Mouse (Mus musculus) heart, embryonic 15.5 days (tissue): ENCODE results near the gene Zrsr1. TPM values are rescaled to one million over a fixed set of nuclear protein-coding genes. Genes with fewer than 3 reads are reported as not detected.

ENCODE experiments used
- ATAC-seq: fragments of 200-750 bp; cut with Nextera tagmentation; replicated peaks from 2 replicates; pipeline ENCODE4 v1.8.0; 2017; ENCODE audit warnings: low read depth, moderate TSS enrichment; ENCODE audit not compliant: insufficient number of reproducible peaks, insufficient read depth, low FRiP score
- H3K27ac ChIP-seq: fragments of 300-500 bp; sonication (generic); 2 replicates; pipeline ENCODE4 v1.5.1; 2015; ENCODE audit warnings: mild to moderate bottlenecking, inconsistent platforms
- H3K27me3 ChIP-seq: fragments of 300-500 bp; sonication (generic); 2 replicates; pipeline ENCODE4 v1.6.1; 2015; ENCODE audit warnings: inconsistent platforms
- H3K36me3 ChIP-seq: fragments of 300-500 bp; sonication (generic); 2 replicates; pipeline ENCODE4 v1.6.1; 2015; ENCODE audit warnings: mild to moderate bottlenecking, inconsistent platforms
- H3K4me1 ChIP-seq: fragments of 300-500 bp; sonication (generic); replicated peaks from 2 replicates; pipeline ENCODE4 v1.6.1; 2015; ENCODE audit warnings: inconsistent platforms
- H3K4me2 ChIP-seq: fragments of 300-500 bp; sonication (generic); 2 replicates; pipeline ENCODE4 v1.6.1; 2015; ENCODE audit warnings: inconsistent platforms, mild to moderate bottlenecking, moderate library complexity
- H3K4me3 ChIP-seq: fragments of 300-500 bp; sonication (generic); 2 replicates; pipeline ENCODE4 v1.5.1; 2015; ENCODE audit warnings: mild to moderate bottlenecking, inconsistent platforms
- H3K9ac ChIP-seq: fragments of 300-500 bp; sonication (generic); 2 replicates; pipeline ENCODE4 v1.6.1; 2015; ENCODE audit warnings: mild to moderate bottlenecking, inconsistent platforms
- H3K9me3 ChIP-seq: fragments of 300-500 bp; sonication (generic); replicated peaks from 2 replicates; pipeline ENCODE4 v1.6.1; 2016; ENCODE audit warnings: inconsistent platforms
- WGBS: fragments of 180-500 bp; shearing (Covaris S2); methylation state at CpG from one replicate; pipeline ENCODE4 v1.1.7; 2015; ENCODE audit warnings: mixed read lengths; 5-methylcytosine and 5-hydroxymethylcytosine counted together
- polyA plus RNA-seq: library from polyadenylated mRNA; unstranded; fragments of >200 nt; fragmentation: Nextera tagmentation; extraction: Ambion mirVana; gene quantifications from 2 replicates; pipeline ENCODE4 v1.2.1, GENCODE M21; 2015

The Zrsr1 gene
- polyA plus RNA-seq, 1 experiment from 2014 or later = 2.7 TPM

DNA sequence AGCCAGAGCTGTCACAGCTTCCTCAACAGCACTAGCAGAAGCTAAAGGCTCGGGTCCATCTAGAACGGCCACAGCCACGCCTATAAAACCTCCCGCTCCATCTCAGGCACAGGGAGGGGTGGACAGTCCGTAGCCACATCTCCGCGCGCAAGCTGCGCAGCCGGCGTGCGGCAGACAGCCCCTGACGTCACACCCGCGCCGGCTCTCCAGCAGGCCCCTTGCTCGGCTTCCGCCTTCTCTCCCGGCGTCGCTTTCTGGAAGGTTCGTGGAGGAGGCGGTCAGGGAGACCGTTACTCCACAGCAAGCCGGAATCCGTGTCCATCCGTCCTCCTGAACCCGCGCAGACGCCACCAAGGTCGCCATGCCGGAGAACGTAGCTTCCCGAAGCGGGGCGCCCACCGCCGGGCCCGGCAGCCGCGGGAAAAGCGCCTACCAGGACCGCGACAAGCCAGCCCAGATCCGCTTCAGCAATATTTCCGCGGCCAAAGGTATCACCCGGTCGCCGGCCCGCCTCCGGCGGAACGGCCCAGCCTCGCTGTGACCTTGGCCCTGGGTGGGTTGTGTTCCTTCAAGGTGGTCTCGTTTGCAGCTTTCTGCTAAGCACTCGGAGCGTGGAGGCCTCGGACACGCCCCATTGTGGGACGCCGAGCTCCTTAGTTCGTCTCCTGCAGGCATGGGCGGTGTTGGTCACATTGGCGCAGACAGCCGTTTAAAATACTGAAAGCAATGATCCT is 18.8 kb downstream of the Zrsr1 start, which contains the start of gene Cct4:
Gene Cct4 (plus strand): TSS at position 127 of the 734 bp plus-strand sequence.
- Histone ChIP-seq H3K36me3 (peaks cover 23% of the 10 kb centered on the region), H3K9me3 (no peaks in the 10 kb centered on the region), H3K4me3 (peak within 1 kb of the TSS; percentile 95), H3K4me1 (peaks cover 12% of the 10 kb centered on the region), H3K27me3 (no peaks in the 10 kb centered on the region), H3K27ac (peak within 1 kb of the TSS; percentile 89), H3K4me2 (peak within 1 kb of the TSS; percentile 88), H3K9ac (peak within 1 kb of the TSS; percentile 92)
- under 1% methylated on average over 66 of the region's 66 CpGs for WGBS
- peak; percentile 98 for ATAC-seq

DNA sequence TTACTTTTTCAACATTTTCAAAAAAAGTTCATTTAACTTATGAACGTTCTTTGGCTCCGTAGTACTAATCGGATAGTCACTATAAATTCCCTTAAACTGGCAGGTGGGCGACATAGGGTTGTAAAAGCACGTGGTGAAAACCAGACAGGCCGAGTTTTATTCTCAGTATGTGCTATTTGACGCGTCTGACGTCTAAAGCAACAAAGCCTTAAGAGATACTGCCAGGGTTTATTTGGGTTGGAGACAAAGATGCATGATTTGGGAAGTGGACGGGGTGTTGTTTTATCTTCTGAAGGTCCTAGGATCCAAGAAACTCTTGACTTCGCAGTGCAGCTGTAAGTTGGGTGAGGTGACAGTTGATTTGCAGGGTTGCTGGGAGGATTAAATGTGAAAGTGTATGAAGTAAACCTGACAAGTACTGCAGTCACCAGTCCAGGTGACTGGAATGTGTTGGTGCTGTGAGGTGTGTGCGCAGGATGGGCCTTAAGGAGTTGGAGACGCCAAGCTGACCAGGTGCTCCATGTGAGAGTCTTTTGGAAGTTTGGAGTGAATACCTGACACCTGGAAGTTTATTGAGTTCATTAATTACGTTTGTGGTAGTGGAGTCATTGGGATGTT is 19.5 kb downstream of the Zrsr1 start:
- Histone ChIP-seq H3K36me3 (peaks cover 29% of the 10 kb centered on the region), H3K4me1 (peaks cover 12% of the 10 kb centered on the region), H3K4me2 (peak overlapping the region; percentile 88), H3K27me3 (no peaks in the 10 kb centered on the region), H3K9ac (peak overlapping the region; percentile 92), H3K9me3 (no peaks in the 10 kb centered on the region), H3K4me3 (peak overlapping the region; percentile 95), H3K27ac (peak overlapping the region; percentile 89; the same call in 1 of the 2 replicates)
- 6% methylated on average over 14 of the region's 14 CpGs for WGBS
- no peak for ATAC-seq

DNA sequence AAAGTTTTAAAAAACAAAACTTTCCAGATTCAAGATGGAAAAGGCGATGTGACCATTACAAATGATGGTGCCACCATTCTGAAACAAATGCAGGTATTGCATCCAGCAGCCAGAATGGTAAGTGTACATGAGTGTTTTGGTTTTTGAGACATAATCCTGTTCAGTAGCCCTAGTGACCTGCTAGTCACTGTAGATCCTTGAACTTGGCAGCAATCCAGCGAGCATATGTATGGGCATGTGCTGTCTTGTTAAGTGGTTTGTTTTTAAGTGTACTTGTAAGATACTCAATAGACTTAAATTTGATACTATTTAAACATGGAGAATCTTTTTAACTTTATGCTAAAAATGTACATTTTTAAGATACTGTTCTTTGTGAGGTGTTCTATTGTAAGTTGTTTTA is 22.5 kb downstream of the Zrsr1 start:
- peaks cover 51% of the 10 kb centered on the region for H3K36me3 ChIP-seq
- 81% methylated on average over 2 of the region's 2 CpGs for WGBS
- H3K27me3 ChIP-seq = no peaks in the 10 kb centered on the region
- H3K4me2 ChIP-seq = no peak overlapping the region
- no peak overlapping the region for H3K27ac ChIP-seq
- H3K9ac ChIP-seq = no peak overlapping the region
- no peak for ATAC-seq
- H3K4me1 ChIP-seq = peaks cover 12% of the 10 kb centered on the region
- no peaks in the 10 kb centered on the region for H3K9me3 ChIP-seq
- no peak overlapping the region for H3K4me3 ChIP-seq

DNA sequence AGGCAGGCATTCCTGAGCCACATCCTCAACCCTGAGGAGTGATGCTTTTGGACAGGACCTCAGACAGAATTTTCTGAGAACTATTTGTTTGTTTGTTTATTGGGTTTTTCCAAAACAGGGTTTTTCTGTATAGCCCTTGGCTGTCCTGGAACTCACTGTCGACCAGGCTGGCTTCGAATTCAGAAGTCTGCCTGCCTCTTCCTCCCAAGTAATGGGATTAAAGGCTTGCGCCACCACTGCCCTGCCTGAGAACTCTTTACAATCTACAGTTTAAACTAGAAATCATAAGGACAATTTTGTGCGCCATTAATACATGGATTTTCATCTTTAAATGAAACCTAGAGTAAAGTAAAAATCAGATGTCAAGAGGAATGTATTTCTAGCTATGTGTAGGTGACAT is 23.7 kb downstream of the Zrsr1 start:
- ATAC-seq = no peak
- H3K36me3 ChIP-seq = peaks cover 63% of the 10 kb centered on the region
- no peak overlapping the region for H3K9ac ChIP-seq
- H3K4me3 ChIP-seq = no peak overlapping the region
- no peaks in the 10 kb centered on the region for H3K9me3 ChIP-seq
- H3K27ac ChIP-seq = no peak overlapping the region
- 91% methylated on average over 4 of the region's 4 CpGs for WGBS
- H3K4me1 ChIP-seq = peaks cover 12% of the 10 kb centered on the region
- H3K27me3 ChIP-seq = no peaks in the 10 kb centered on the region
- no peak overlapping the region for H3K4me2 ChIP-seq

DNA sequence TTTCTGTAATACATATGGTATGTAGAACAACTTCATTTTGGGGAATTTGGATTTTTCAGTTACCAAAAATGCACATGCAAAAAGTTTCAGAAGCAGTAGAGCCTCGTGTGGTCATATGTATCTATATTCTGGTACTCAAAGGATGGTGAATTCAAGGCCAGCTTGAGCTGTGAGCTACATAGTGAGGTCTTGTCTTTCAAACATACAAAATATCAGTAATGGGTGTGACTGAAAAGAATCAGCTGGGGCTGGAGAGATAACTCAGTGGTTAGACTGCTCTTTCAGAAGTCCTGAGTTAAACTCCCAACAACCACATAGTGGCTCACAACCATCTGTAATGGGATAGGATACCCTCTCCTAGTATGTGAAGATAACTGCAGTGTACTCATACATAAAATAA is 26.5 kb downstream of the Zrsr1 start:
- Histone ChIP-seq H3K4me2 (no peak overlapping the region), H3K4me3 (no peak overlapping the region), H3K27me3 (no peaks in the 10 kb centered on the region), H3K9ac (no peak overlapping the region), H3K27ac (no peak overlapping the region), H3K36me3 (peaks cover 86% of the 10 kb centered on the region), H3K9me3 (no peaks in the 10 kb centered on the region), H3K4me1 (no peaks in the 10 kb centered on the region)
- 71% methylated on average over 1 of the region's 1 CpGs for WGBS
- ATAC-seq = no peak

DNA sequence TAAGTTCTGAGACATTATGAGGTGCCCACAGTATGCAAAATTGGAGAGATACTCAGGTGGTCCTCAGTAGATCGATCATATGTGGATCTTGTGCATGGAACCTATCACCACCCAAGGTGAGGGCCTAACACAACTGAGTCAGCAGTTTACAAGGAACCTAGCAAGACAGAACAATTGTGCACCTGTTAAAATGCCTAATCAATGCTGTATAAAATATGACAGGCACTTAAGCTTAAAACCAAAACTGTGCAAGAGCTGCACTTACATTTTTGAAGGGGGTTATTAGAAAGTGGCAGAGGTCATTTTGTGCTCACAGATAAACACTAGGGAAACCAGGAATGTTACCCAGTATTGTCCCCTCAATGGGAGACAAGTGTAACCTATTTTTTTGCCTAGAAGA is 33.5 kb downstream of the Zrsr1 start:
- H3K36me3 ChIP-seq = peaks cover 39% of the 10 kb centered on the region
- whole genome bisulfite sequencing = 97% methylated on average over 1 of the region's 1 CpGs

DNA sequence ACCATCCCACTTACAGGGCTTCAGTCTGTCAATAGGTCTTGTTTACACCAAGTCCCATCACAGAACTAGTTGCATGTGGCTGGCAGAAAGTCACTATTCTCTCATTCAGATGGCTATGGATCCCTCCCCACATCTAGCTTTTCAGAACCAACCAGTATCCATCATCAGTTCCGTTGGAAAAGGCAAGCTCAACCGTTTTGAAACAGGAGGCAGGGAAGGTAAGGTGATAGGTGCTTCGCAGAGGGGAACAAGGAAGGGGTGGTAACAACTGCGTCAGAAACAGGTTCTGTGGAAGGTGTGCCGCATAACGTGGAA is 35.3 kb downstream of the Zrsr1 start:
- Histone ChIP-seq H3K36me3 (peaks cover 23% of the 10 kb centered on the region), H3K4me1 (peaks cover 5% of the 10 kb centered on the region), H3K27ac (peak overlapping the region; percentile 88), H3K27me3 (no peaks in the 10 kb centered on the region), H3K4me2 (peak overlapping the region; percentile 91), H3K9ac (peak overlapping the region; percentile 49), H3K4me3 (peak overlapping the region; percentile 74), H3K9me3 (no peaks in the 10 kb centered on the region)
- no peak for ATAC-seq
- 3% methylated on average over 6 of the region's 6 CpGs for WGBS

More for the DNA sequence above, 33.5 kb downstream of the Zrsr1 start:
- H3K27me3 ChIP-seq = no peaks in the 10 kb centered on the region
- no peak overlapping the region for H3K4me2 ChIP-seq
- no peak for ATAC-seq
- no peaks in the 10 kb centered on the region for H3K9me3 ChIP-seq
- H3K27ac ChIP-seq = no peak overlapping the region
- no peak overlapping the region for H3K4me3 ChIP-seq
- peaks cover 5% of the 10 kb centered on the region for H3K4me1 ChIP-seq
- H3K9ac ChIP-seq = no peak overlapping the region

DNA sequence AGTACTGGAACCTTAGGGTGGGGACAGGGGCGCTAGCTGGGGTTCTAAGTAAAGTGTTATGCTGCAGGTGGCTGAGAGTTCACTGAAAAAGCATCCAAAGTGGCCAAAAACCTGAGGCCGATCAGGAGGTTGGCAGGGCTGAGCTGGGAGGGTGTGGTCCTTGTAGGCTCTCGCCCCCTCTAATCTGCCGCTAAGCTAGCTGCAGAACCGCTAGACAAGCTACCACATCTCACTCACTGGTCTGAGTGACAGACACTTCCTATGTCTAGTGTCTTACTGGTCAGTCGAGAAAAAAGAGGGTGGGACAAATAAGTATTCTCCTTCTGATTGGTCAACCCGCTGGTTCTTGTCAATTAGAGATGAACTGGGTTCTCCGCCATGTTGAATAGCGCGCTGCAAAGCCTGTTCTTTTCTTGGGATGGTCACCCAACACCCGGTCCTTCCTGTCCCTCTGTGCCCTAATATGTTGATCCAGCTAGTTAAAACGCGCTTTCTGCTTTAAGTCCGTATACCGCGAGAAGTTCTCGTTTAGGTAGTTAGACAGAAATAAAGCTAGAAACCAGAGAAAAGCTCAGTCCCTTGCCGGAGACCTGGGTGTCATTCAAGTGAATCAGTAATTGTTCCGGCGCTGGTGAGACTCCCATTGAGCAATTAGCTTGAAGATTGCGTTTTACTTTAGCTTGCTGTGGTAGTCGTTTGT is 35.8 kb downstream of the Zrsr1 start, which contains the start of gene Fam161a:
Gene Fam161a (plus strand): TSS at position 51 of the 700 bp plus-strand sequence.
- Histone ChIP-seq H3K27me3 (no peaks in the 10 kb centered on the region), H3K9ac (peak within 1 kb of the TSS; percentile 70), H3K4me1 (peaks cover 5% of the 10 kb centered on the region), H3K36me3 (peaks cover 18% of the 10 kb centered on the region), H3K9me3 (no peaks in the 10 kb centered on the region), H3K4me2 (peak within 1 kb of the TSS; percentile 91), H3K27ac (peak within 1 kb of the TSS; percentile 88), H3K4me3 (peak within 1 kb of the TSS; percentile 74)
- ATAC-seq = peak; percentile 92
- WGBS = 1% methylated on average over 22 of the region's 22 CpGs

DNA sequence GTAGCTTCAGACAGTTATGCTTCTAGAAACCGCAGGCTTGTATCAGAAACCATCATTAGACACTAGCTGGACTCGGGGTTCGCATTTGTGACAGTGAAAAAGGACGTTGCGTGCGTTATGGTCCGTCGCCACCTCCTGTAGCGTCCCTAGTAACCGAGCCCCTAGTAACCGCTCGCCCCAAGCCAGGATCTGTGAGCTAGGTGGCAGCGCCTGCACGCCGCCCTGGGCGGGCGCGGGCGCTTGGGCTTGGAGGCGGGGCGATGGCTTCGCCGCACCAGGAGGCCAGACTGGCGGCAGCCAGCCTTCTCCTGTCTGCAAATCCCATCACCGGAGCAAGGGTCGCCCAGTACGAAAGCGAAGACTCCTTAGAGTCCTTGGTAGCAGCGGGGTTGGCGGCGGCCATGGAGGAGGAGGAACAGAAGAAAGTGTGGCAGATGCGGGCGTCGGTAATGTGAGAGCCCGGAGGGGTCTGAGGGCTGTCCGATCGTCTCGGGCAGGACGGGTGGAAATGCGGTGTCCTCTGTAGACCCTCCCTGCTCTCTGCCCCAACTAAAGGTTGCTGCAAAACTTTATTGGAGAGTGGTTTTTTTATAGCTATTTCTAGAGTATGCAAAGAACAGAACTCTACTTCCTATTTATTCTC is 36.5 kb downstream of the Zrsr1 start:
- Histone ChIP-seq H3K36me3 (peaks cover 13% of the 10 kb centered on the region), H3K9ac (peak overlapping the region; percentile 70), H3K4me3 (peak overlapping the region; percentile 74), H3K9me3 (no peaks in the 10 kb centered on the region), H3K4me2 (peak overlapping the region; percentile 91), H3K27me3 (no peaks in the 10 kb centered on the region), H3K4me1 (peaks cover 5% of the 10 kb centered on the region), H3K27ac (peak overlapping the region; percentile 88)
- peak; percentile 94 for ATAC-seq
- under 1% methylated on average over 40 of the region's 40 CpGs for WGBS

- H3K4me2 ChIP-seq = peak overlapping the region; percentile 91
- no peaks in the 10 kb centered on the region for H3K9me3 ChIP-seq
- peaks cover 5% of the 10 kb centered on the region for H3K4me1 ChIP-seq
- no peak overlapping the region for H3K27ac ChIP-seq
- peaks cover 8% of the 10 kb centered on the region for H3K36me3 ChIP-seq
- H3K4me3 ChIP-seq = peak overlapping the region; percentile 74
- H3K9ac ChIP-seq = peak overlapping the region; percentile 70; the same call in 1 of the 2 replicates
- 30% methylated on average over 4 of the region's 4 CpGs for WGBS
- no peaks in the 10 kb centered on the region for H3K27me3 ChIP-seq
- ATAC-seq = no peak
These were observed 37.0 kb downstream of the Zrsr1 start for GRCm38 (mm10) chr11:23008824-23009200.

GRCm38 (mm10) chr11:23013096-23013495 is 41.3 kb downstream of the Zrsr1 start:
- H3K27ac ChIP-seq = no peak overlapping the region
- WGBS = 72% methylated on average over 1 of the region's 1 CpGs

More at GRCm38 (mm10) chr11:23013096-23013495, 41.3 kb downstream of the Zrsr1 start:
- no peak overlapping the region for H3K4me2 ChIP-seq
- H3K4me1 ChIP-seq = no peaks in the 10 kb centered on the region
- H3K9me3 ChIP-seq = no peaks in the 10 kb centered on the region
- no peak for ATAC-seq
- no peak overlapping the region for H3K4me3 ChIP-seq
- no peaks in the 10 kb centered on the region for H3K27me3 ChIP-seq
- H3K36me3 ChIP-seq = no peaks in the 10 kb centered on the region
- no peak overlapping the region for H3K9ac ChIP-seq
